Mouse (Mus musculus) 3134 (cell line): ENCODE results near the gene Igfbp5.

ENCODE experiments used
- DNase-seq: peaks from one replicate; pipeline ENCODE4 v3.0.0-alpha.2; 2011; ENCODE audit warnings: low spot score; ENCODE audit not compliant: insufficient read length; ENCODE audit errors: extremely low read depth

Gene Igfbp5

DNA sequence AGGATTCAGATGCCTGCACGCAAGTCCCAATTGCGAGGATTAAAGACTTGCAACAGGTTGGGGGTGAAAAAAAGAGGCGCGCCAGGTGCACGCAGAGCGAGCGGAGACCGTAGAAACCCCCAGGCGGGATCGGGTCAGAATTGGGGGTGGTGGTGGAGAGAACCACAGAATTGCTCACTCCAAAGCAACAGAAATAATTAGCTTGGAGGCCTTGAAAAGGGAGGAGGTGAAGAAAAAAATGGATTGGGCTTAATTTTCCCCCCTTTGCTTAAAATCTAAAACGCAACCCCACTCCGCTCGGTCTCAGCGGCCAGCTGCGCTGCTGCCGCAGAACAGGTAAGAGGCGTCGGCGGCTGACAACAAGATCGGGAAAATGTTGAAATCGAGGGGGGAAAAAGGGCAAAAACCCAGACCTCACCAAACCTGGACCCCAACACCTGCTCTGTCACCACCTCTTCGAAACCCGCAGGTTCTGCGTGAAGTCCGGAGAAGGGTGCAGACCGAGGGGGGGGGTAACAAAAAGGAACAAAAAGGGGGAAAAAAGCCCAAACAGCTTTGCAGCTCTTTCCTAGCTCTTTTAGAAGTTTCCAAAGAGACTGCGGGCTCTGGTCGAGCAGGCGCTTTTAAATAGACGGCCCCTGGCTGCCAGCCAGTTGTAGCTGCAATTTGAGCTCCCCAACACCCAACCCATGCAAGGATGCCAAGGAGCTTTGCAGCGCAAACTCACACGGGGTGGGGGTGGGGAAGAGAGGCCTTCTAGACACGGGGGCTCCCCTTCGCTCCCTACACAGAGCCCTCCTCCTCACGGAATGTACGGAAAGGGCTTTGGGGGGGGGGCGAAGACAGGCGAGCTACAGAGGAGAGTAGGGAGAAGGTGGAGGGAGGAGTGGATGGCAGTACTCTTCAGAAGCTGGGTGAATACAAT, at the start of gene Igfbp5:
Gene Igfbp5 (minus strand): TSS at position 598 of the 925 bp plus-strand sequence.
- no peak for DNase-seq

DNA sequence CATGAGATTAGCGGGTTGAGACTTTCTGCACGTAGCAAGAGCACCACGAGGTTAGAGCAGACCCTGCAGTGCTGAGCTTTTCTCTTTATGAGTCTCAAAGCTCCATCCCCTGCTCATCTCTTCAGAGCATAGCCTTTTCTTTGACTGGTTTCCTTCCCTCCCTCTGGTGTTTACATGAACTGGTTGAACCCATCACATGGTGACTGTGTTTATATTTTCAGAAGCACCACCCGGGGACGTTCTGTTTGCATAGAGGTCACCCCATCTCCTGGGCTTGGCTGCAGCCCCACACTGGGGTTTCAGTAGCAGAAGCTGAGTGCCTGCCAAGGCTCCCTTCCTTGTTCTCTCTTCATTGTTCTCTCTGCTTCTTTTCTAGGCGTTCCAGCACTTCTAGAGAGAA, 40.1 kb upstream of the Igfbp5 start:
- no peak for DNase-seq

DNA sequence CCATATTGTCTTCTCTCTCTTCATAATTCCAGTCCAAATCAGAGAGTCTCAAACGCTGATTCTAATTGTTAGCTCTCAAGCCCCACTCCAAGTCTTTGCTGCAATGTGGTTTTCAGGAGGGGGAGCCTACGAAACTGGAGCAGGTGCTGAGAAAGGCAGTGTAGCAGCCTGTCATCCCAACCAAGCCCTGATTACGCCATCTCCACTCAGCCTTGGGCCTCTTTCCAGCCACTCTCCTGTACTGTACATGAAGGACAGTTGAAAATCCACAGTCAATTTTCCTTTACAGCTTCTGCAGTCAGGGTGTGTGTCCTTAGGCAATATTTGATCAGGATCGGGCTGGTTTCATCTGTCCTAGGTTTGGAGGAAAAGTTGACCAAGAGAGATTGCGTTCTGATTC, 38.4 kb upstream of the Igfbp5 start:
- no peak for DNase-seq

DNA sequence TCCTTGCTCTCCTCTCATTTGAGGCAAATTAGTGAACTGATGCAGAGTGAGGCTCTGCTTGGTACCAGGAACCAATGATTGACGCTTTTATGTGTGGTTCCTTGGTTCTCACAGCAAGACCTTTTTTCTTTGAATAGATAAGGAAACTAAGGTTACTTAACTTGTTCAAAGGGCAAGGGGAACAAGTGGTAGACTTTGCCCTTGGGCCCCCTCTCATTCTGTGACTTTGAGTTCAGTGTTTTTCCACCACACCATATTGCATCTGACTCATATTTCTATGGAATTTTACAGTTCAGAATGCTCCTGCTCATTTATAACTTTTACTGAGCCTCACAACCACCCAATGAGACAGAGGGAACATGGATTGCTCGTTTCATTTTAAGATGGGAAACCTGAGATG, 21.1 kb upstream of the Igfbp5 start:
- DNase-seq, result no peak

DNA sequence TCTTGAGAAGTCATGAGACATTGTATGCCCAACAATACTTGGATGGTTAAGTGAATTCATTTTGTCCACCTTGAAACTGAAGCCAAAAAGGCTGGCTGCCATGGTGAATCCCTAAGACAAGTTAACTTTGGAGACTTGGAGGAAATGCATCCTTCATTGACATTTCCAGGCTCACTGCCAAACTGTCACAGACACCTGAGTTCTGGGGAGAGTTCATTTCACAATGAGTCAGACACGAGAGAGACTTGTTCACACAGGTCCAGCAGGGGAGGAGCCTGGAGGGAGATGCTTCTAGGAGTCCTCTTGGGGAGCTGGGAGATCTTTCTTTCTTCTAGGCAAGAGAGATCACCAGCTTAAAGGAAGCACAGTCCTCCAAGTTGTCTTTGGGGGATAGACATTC, 13.2 kb upstream of the Igfbp5 start:
- no peak for DNase-seq

DNA sequence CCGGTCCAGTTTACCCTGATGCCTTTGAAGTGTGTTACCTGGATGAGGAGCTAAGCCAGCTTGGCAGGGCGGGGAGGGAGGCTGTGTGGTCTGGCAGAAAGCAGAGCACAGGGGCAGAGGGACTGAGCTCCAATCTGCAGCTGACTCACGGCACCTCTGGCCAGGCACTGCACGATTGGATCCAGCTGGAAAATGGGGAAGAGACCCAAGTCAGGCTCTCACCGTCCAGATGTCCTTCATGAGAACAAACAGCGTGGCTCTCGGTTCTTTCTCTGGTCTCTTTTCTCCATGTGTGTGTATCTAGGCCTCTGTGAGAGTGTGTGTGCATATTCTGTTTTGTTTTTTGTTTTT, 11.1 kb upstream of the Igfbp5 start:
- DNase-seq, result no peak

DNA sequence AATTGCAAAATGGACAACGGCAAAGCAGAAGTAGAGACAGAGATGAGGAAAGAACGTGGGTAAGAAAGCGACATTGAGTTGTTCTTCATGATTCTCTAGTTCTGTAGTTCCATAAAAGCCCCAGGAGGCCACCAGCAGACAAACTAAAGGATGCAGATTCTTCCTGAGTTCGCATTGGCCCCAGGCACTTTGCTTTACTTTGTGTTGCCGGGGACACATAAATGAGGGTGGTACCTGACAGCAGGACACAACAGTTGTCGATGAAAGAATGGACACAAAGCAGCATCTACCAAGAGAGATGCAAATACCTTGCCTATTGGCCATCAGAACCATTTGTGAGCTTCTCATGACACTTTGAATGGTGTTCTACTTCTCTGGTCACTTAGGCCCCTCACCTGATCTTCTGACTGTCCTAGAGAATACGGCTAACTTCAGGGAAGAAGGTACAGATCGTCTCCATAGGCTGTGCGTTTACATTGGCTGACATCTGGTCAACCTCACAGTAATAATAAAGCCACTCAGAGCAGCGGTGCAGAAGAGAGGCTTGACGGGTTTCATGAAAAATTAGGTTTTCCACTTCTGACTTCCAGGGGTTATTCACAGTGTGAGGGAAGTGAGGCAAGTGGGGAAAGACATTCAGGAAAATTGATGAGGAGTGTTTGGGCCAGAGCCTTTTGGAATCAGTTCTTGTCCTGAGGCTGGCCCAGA, 10.6 kb upstream of the Igfbp5 start:
- no peak for DNase-seq

DNA sequence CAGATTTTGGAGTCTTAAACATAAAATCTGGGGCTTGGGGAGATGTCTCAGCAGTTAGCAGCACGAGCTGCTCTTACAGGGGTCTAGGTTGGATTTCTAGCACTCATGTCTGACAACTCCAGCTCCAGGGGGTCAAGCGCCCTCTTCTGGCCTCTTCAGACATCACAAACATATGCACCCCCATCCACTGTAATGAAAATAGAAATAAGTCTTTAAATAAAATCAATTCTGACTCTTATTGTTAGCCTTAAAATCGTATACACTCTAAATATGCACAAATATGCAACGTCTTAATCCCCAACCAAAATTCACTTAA, 4.6 kb upstream of the Igfbp5 start:
- DNase-seq, result no peak

DNA sequence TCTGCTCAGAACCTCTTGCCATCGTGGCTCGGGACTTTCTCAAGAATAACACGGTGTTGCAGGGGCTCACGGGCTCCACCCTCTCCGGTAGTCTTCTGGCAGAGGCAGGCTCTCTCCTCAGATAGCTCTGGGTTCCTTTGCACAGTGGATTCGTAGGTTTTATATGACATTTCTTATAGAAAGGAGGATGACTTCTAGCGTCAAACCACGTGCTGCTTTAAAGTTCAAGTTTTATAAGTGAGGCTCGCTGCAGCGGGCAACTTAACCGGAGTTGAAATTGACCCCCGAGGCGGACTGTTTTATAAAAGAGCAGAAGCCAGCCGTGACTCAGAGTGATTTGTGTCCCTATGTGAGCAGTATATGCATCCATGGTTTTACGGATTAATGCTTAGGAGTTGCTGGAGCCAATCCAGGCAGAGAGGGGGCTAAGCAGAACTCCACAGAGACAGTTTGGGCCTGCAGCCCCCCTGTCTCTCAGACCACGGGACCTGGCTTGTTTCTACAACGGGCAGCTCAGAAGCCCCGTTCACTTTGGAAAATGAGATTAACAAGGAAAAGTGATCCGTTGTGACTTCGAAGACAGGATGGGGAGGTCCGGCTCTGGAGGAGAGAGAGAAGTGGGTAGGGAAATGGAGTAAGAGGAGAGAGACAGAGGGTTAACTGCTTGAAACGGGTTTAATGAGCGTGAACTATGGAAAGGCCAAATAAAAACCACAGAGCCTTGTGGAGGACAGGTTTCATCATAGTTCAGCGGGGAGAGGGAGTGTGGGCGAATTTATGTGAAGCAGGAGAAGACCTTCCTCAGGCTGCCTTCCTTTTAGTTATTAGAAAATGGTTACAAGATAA, 4.0 kb upstream of the Igfbp5 start:
- no peak for DNase-seq

DNA sequence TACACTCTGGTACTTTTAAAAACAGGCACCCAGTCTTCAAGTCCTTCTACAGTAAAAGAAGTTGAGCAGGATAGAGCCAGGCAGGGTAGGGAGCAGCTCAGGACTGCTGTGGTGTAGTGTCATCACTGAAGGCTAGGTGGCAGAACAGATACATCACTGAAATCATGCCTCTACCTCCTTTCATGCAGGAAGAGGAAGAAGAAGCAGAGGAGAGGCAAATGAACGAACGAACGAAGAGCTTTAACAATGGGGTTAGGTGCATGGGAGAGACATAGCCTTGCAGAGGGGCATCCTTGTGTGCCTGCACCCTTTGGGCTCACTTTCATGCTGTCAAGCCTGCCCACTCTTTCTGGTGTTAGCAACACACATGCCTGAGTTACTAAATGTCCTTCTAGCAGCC, 3.2 kb upstream of the Igfbp5 start:
- DNase-seq, result no peak

DNA sequence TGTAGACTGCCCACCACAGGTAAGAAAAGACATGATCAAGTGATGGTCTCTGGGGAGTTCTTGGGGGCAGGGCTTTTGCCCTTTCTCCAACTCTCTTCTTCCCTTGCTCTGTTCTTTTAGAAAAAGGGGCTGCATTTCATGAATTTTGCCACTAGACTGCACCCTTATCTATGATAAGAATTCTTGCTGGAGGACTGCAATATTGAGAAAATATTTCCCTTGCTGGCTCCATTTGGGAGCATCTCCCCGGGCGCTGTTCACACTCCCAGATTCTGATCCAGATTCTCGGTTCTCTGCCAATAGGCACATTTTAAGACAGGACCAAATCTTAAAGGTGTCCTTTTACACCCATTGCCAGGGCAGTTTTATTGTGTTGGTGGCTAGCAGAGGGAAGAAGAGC, 1.4 kb upstream of the Igfbp5 start:
- no peak for DNase-seq

DNA sequence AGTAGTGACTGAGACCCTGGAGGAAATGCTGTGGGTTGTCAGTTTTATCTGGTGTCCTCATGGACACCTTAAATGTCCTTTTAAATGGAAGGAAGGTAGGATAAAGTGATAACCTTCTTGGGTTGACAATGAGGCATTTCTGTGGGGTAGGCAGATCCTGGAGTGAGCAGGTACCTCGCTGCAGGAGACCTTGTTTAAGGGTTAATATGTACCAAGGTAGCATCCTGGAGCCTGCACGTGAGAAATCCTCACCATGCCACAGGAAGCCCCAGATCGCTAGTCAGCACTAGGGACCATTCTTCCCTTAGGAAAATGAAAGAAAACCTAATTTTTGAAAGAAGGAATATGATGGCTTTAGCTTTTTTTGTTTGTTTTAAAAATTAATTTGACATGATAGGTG, 1.0 kb upstream of the Igfbp5 start:
- no peak for DNase-seq

DNA sequence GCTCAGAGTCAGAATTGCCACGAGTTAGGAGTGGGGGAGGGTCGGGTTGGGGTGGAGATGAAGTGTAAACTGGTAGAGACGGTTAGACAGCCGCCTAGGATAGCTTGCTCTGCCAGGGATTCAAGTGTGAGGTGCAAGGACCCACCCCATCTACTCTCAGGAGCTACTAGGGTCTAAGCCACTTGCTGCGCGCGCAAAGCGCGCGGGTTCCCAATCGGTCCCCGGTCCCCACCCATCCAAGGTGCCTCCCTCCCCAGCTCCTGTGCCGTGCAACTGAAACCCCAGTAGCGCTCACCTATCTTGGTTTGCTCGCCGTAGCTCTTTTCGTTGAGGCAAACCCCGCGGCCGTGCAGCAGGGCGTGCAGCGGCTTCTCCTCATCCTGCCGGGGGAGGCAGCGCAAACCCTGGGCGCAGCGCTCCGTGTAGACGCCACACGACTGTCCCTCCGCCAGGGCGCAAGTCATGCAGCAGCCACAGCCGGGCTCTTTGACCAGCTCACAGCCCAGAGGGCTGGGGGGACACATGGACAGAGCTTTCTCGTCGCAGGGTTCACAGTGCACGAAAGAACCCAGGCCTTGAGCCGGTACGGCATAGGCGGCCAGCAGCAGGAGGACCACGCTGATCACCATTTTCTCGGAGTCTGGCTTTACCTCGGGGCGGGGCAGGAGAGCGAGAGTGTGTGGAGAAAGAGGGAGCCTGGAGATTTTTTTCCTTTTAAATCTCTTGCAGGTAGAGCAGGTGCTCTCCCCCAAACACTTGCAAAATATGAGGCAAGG, 985 bp downstream of the Igfbp5 start:
- DNase-seq, result no peak

DNA sequence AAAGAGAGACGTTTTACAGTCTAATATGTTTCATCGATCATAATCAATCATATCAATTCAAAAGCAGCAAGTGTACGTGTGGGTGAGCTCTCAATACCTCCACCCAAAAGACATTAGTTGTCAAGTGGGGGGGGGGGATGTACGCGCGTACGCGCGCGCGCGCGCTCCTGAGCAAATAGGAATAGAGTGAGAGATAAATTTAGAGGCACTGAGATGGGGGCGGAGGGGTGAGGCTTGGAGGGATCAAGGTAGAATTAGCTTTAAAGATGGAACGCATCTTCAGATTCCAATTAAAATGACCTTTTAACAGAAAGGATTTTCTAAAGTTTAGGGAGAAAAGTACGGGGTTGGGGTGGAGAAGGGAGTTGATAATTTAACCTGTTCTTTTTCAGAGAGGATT, 1.6 kb downstream of the Igfbp5 start:
- DNase-seq, result no peak

DNA sequence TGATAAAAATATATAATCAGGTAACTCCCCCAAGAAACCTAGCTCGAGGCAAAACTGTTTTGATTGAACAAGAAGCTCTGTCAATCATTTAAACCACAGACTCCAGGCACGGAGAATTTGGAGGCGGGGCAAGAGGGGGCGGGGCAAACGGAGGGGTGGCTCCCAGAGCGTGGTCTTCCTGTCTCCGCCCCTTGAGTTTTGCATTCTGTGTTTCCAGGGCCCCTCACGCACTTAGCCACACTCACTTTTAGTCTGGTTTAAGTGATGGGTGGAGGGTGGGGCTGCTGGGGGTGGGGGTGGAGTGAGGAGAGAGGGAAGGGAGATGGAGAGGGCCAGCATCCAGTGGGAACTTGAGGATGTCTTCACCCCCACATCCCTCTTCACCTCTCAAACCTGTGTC, 2.2 kb downstream of the Igfbp5 start:
- no peak for DNase-seq

DNA sequence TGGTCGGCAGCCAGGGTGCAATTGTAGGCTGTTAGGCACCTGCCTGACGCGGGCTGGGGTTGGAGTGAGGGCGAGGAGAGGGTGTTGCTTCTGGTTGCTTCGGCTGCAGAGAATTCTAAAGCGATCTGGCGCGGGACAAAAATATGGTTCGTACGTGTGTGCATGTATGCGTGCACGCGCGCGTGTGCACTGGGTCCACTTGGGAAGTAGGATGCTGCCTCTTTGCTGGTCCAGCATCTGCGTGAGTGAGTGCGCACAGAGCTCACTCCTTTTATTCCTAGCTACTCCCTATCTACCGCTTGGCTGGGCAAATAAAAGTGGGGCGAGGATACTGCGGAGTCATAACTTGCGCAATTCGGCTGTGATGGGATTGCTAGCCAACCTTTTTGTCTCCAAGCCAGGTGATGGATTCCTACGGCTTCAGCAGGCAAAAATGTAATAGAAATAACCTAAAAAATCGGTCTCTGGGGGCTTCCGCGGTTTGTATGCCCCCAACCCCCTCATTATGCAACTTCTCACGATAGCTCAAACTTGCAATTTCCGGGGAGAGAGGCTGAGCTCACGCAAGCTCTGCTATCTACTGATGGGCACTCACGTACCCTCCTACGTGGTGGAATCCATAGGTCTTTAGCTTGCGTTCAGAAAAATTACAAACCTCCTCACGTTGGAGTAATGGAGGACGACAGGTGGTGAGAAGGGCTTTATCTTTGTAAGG, 2.8 kb downstream of the Igfbp5 start:
- no peak for DNase-seq

DNA sequence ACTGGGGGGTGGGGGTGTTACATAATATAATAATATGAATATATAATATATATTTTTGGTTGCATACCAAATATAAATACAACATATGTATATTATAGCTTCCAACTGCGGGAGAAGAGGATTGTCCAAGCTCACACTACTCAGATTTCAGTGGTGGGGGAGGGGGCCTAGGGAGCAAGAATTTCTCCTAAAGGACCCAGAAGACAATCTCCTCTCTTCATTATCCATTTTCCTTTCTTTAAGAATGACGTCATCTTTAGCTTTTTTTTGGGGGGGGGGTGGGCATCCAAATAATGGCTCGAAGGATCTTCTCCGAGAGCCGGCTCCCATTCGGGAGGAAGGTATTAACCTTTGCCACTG, 3.4 kb downstream of the Igfbp5 start:
- no peak for DNase-seq

DNA sequence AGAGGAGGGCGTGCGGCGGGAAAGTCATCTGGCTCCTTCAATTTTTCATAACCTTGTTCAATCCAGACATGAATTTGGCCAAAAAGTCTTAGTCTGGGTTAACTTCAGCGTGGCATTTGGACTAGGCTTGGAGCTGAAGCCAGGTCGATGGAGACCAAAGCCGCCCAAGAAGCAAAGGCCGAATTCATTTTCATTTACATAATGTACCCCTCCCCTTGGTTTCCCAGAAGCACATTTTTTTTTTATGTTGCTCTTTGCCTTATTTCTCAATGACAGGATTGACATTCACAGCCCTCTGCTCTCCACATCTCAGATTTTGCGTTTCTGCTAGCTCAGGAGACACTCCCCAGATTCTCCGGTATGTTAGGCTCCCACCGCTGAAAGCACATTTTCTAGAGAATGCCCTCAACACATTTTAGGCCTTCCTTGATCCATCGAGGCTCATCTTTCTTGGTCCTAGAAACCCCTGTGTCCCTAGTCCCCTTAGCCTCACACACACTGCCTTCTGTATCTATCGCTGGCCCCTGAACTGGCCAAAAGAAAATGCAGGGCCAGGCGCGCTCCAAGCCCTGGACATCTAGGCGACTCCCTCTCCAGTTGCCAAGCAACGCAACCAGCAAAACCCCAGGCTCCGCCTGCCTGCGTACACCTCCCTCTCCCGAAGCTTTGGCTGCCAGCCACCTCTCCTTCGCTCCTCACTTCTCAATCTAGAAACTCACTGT, 3.9 kb downstream of the Igfbp5 start:
- DNase-seq, result no peak
